Mouse (Mus musculus) neural tube, embryonic 13.5 days (tissue): ENCODE measurements around the gene Clcnka. TPM values are rescaled to one million over a fixed set of nuclear protein-coding genes. Genes with fewer than 3 reads are reported as not detected.
A peak's percentile ranks its signal among the peaks of the same experiment; 100 is the strongest.

Source experiments
- ATAC-seq: fragments of 200-750 bp; cut with Nextera tagmentation; 2 replicates; pipeline ENCODE4 v1.8.0; 2017; ENCODE audit warnings: low read depth, mild to moderate bottlenecking, moderate TSS enrichment, moderate library complexity
- H3K27ac ChIP-seq: fragments of 300-500 bp; sonication (generic); replicated peaks from 2 replicates; pipeline ENCODE4 v1.5.1; 2015; ENCODE audit warnings: moderate library complexity, mild to moderate bottlenecking, inconsistent platforms
- H3K27me3 ChIP-seq: fragments of 300-500 bp; sonication (generic); 2 replicates; pipeline ENCODE4 v1.6.1; 2015; ENCODE audit warnings: mild to moderate bottlenecking, inconsistent platforms
- H3K36me3 ChIP-seq: fragments of 300-500 bp; sonication (generic); 2 replicates; pipeline ENCODE4 v1.6.1; 2015; ENCODE audit warnings: mild to moderate bottlenecking, inconsistent platforms
- H3K4me1 ChIP-seq: fragments of 300-500 bp; sonication (generic); replicated peaks from 2 replicates; pipeline ENCODE4 v1.6.1; 2015; ENCODE audit warnings: inconsistent platforms
- H3K4me2 ChIP-seq: fragments of 300-500 bp; sonication (generic); 2 replicates; pipeline ENCODE4 v1.6.1; 2015; ENCODE audit warnings: inconsistent platforms, mild to moderate bottlenecking, moderate library complexity
- H3K4me3 ChIP-seq: fragments of 300-500 bp; sonication (generic); 2 replicates; pipeline ENCODE4 v1.5.1; 2015; ENCODE audit warnings: mild to moderate bottlenecking, inconsistent platforms
- H3K9ac ChIP-seq: fragments of 300-500 bp; sonication (generic); 2 replicates; pipeline ENCODE4 v1.6.1; 2015; ENCODE audit warnings: moderate library complexity, mild to moderate bottlenecking, inconsistent platforms
- H3K9me3 ChIP-seq: fragments of 300-500 bp; sonication (generic); 2 replicates; pipeline ENCODE4 v1.6.1; 2016; ENCODE audit warnings: inconsistent platforms
- WGBS: fragments of 180-500 bp; shearing (Covaris S2); methylation state at CpG from one replicate; pipeline ENCODE4 v1.1.7; 2015; 5-methylcytosine and 5-hydroxymethylcytosine counted together
- polyA plus RNA-seq: library from polyadenylated mRNA; unstranded; fragments of >200 nt; fragmentation: Nextera tagmentation; extraction: Ambion mirVana; gene quantifications from 2 replicates; pipeline ENCODE4 v1.2.1, GENCODE M21; 2015

Clcnka gene
- polyA plus RNA-seq, 1 experiment from 2014 or later, result not detected

GRCm38 (mm10) chr4:141419398-141420191, 21.1 kb upstream of the Clcnka start:
- WGBS, result 64% methylated on average over 27 of the region's 27 CpGs
- ATAC-seq, result no peak
- no peak overlapping the region for H3K4me2 ChIP-seq
- H3K27me3 ChIP-seq, result peaks cover 9% of the 10 kb centered on the region; the same call in 1 of the 2 replicates
- H3K4me1 ChIP-seq, result peaks cover 5% of the 10 kb centered on the region; the same call in 1 of the 2 replicates
- H3K27ac ChIP-seq, result no peak overlapping the region
- no peak overlapping the region for H3K9ac ChIP-seq
- H3K36me3 ChIP-seq, result no peaks in the 10 kb centered on the region
- no peaks in the 10 kb centered on the region for H3K9me3 ChIP-seq
- H3K4me3 ChIP-seq, result no peak overlapping the region

DNA sequence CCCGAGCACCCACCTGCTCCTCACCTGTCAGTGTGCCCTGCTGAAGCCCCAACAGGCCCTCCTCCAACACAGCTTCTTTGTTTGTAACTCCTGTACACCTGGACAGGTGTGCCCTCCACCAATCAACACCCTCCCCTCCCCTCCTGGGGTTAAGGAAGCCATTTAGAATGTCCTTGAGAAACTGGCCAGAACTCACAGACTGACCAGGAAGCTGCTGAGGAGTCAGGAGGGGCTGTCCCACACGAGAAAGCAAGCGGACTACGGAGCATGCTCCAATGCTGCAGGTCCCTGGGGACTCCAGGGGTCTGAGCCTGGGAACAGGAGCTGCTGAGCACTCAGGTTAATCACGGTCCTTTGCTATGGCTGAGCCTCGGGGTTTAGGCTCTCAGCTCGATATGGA, 17.4 kb upstream of the Clcnka start, which contains the start of gene Clcnkb:
Clcnkb (minus strand) TSS at position 91 of the 400 bp plus-strand sequence.
- Histone ChIP-seq H3K36me3 (no peaks in the 10 kb centered on the region), H3K4me1 (peaks cover 5% of the 10 kb centered on the region; the same call in 1 of the 2 replicates), H3K4me2 (no peak within 1 kb of the TSS), H3K27ac (no peak within 1 kb of the TSS), H3K4me3 (no peak within 1 kb of the TSS), H3K27me3 (0 out of 2 replicates have a peak, but pooled peaks cover 6% of the 10 kb centered on the region), H3K9me3 (no peaks in the 10 kb centered on the region), H3K9ac (no peak within 1 kb of the TSS)
- 59% methylated on average over 7 of the region's 7 CpGs for WGBS
- no peak for ATAC-seq

DNA sequence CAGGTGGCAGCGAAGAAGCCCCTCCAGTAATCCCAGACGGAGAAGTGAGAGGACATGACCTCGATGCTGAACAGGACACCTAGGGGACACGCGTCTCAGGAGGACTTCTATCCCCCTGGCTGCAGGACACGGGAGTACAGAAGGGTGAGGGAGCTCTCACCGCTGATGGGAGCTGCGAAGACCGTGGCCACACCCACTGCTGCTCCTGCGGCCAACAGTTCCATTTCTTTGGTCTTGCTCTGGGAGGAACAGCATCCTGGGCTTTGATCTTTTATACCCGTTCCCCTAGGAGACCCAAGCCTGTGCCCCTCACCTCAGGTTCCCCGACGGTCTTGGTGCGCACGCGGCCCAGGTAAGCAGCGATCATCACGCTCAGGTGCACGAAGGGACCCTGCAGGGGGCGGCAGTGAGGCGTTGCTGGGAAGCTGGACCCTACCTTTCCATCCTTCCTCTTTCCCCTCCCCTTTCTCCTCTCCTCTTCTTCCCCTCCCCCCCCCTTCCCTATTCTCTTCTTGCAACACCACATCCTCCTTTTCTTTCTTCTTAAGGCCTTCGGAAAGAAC, 13.0 kb upstream of the Clcnka start:
- Histone ChIP-seq H3K9ac (no peak overlapping the region), H3K9me3 (no peaks in the 10 kb centered on the region), H3K4me1 (no peaks in the 10 kb centered on the region), H3K27ac (no peak overlapping the region), H3K36me3 (no peaks in the 10 kb centered on the region), H3K27me3 (peaks cover 6% of the 10 kb centered on the region; the same call in 1 of the 2 replicates), H3K4me3 (no peak overlapping the region), H3K4me2 (no peak overlapping the region)
- no peak for ATAC-seq
- WGBS, result 13% methylated on average over 22 of the region's 22 CpGs

- no peak overlapping the region for H3K9ac ChIP-seq
- ATAC-seq, result no peak
- no peak overlapping the region for H3K27ac ChIP-seq
- no peaks in the 10 kb centered on the region for H3K36me3 ChIP-seq
- peaks cover 3% of the 10 kb centered on the region; the same call in 1 of the 2 replicates for H3K4me1 ChIP-seq
- peaks cover 11% of the 10 kb centered on the region; the same call in 1 of the 2 replicates for H3K27me3 ChIP-seq
- no peak overlapping the region for H3K4me2 ChIP-seq
- H3K4me3 ChIP-seq, result no peak overlapping the region
- no peaks in the 10 kb centered on the region for H3K9me3 ChIP-seq
- 91% methylated on average over 3 of the region's 3 CpGs for WGBS
Measured at GRCm38 (mm10) chr4:141408577-141408976, 10.1 kb upstream of the Clcnka start.

DNA sequence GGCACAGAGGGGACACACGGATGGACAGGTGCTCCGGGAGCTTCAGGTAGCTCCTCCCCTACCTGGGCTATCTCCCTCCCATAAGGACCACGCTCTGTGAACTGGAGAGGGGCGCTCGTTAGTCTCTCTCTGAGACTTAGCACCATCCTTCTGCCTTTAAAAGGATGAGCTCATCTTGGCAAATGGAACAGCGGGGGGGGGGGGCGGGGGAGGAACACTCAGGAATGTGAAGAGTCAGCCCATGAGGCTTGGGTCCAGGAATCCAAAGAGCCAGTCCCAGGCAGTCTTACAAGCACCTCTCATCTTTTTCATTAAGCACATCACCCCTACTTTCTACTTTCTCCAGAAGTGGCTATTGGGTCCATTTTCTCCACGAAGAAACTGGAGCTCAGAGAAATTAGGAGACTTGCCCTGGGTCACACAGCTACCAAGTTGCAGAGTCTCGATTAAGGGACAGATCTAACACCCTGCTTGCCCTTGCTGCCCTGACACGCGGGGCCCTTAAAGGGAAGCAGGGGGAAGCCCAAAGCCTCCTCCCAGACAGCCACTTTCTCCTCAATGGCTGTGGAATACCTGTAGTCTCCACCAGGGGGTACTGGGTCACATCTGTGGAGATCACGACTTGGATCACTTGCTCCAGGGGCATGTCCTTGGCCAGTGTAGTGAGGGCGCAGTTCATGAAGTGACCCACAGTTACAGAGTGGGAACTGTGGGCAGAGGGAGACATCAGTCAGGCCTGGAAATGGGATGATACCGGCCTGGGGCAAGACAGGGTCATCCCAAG, 8.2 kb upstream of the Clcnka start:
- peaks cover 3% of the 10 kb centered on the region; the same call in 1 of the 2 replicates for H3K4me1 ChIP-seq

DNA sequence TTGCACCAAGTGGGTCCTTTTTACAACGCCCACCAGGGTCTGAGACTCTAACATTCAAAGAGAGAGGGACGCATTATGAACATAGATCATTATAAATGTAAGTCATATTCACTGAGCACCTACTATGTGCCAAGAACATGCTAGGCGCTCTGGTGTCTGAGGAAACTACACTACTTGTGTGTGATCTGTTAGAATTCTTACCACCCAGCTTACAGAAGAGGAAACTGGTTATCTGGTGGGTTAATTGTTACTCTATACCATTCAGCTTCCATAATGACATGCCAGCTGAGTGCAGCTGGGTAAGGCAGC, 6.7 kb upstream of the Clcnka start:
- no peaks in the 10 kb centered on the region for H3K9me3 ChIP-seq
- H3K4me3 ChIP-seq, result no peak overlapping the region
- H3K36me3 ChIP-seq, result no peaks in the 10 kb centered on the region
- no peak overlapping the region for H3K27ac ChIP-seq
- WGBS, result 88% methylated on average over 3 of the region's 3 CpGs
- no peak overlapping the region for H3K9ac ChIP-seq
- no peak overlapping the region for H3K4me2 ChIP-seq
- H3K27me3 ChIP-seq, result peaks cover 5% of the 10 kb centered on the region; the same call in 1 of the 2 replicates
- peak; percentile 5; the same call in 1 of the 2 replicates for ATAC-seq
- peaks cover 3% of the 10 kb centered on the region; the same call in 1 of the 2 replicates for H3K4me1 ChIP-seq

More for the DNA sequence above, 8.2 kb upstream of the Clcnka start:
- Histone ChIP-seq H3K9ac (no peak overlapping the region), H3K27ac (no peak overlapping the region), H3K9me3 (no peaks in the 10 kb centered on the region), H3K36me3 (no peaks in the 10 kb centered on the region), H3K4me3 (no peak overlapping the region), H3K4me2 (no peak overlapping the region), H3K27me3 (peaks cover 7% of the 10 kb centered on the region; the same call in 1 of the 2 replicates)
- no peak for ATAC-seq
- 51% methylated on average over 14 of the region's 14 CpGs for WGBS

DNA sequence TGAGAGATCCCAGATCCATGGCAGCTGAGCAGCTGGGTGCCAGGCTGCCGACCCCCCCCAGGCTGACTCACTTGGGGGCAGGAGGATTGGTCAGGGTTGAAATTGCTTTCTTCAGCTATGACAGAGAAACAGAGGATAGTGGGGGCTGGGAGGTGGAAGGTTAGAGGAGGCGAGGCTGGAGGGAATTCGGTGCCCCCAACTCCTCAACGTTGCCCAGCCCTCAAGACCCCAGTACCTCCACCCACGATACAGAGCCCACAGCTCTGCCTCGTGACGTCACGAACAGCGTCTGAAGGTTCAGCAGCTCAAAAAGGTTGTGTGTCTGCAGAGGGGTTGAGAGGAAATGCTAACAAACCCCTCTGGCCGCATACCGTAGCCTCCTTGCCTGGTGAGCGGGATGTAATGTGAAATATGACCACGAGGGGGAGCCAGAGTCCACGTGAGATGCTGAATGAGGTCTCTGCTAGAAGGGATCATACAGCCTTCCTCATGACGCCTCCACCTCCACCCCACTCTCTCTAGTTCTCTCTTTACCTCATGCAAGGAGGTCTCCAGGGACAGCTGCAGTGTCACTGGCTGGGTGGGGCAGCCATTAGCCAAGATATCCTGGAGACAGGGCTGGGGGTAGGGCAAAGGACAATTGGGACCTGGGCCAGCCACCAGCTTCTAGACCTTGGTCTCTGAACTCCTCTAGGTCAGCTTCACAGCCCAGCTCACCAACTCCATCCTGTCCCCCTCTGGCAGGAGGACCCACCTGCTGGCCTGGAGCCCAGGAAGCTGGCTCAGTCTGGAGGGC, 6.2 kb upstream of the Clcnka start:
- Histone ChIP-seq H3K4me1 (peaks cover 3% of the 10 kb centered on the region; the same call in 1 of the 2 replicates), H3K9ac (peak overlapping the region; percentile 53; the same call in 1 of the 2 replicates), H3K36me3 (no peaks in the 10 kb centered on the region), H3K27ac (no peak overlapping the region), H3K9me3 (no peaks in the 10 kb centered on the region), H3K27me3 (peaks cover 5% of the 10 kb centered on the region; the same call in 1 of the 2 replicates), H3K4me2 (peak overlapping the region; percentile 36), H3K4me3 (0 out of 2 replicates have a peak overlapping the region, but pooled peaks have one; percentile 2)
- ATAC-seq, result peak; percentile 86
- WGBS, result 16% methylated on average over 15 of the region's 15 CpGs

- no peaks in the 10 kb centered on the region for H3K27me3 ChIP-seq
- no peak overlapping the region for H3K4me3 ChIP-seq
- no peak overlapping the region for H3K9ac ChIP-seq
- no peak overlapping the region for H3K4me2 ChIP-seq
- no peak overlapping the region for H3K27ac ChIP-seq
- no peak for ATAC-seq
- no peaks in the 10 kb centered on the region for H3K9me3 ChIP-seq
- peaks cover 3% of the 10 kb centered on the region; the same call in 1 of the 2 replicates for H3K4me1 ChIP-seq
- H3K36me3 ChIP-seq, result no peaks in the 10 kb centered on the region
- WGBS, result 83% methylated on average over 15 of the region's 15 CpGs
Measured at GRCm38 (mm10) chr4:141400171-141400570, 1.6 kb upstream of the Clcnka start.

DNA sequence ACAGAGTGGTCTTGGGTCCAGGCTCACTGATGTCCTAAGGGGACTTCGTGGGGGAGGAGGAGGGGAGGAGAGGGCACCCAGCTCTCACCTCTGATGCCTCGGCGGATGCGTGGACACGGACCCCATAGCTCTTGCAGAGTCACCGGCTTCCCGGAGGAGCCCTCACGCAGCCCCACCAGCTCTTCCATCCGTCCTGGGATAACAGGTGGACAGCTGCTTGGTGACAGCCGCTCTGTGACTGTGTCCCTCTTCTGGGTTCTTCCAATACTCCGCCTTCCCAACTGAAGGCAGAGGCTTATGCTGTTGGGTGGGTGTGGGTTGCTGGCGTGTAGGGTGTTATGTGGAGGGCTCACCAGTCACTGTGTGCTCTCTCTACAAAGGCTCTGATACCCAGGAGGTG, 663 bp downstream of the Clcnka start:
- no peaks in the 10 kb centered on the region for H3K36me3 ChIP-seq
- H3K27ac ChIP-seq, result no peak overlapping the region
- H3K4me3 ChIP-seq, result no peak overlapping the region
- no peak overlapping the region for H3K4me2 ChIP-seq
- ATAC-seq, result no peak
- H3K27me3 ChIP-seq, result peaks cover 3% of the 10 kb centered on the region; the same call in 1 of the 2 replicates
- no peak overlapping the region for H3K9ac ChIP-seq
- no peaks in the 10 kb centered on the region for H3K9me3 ChIP-seq
- no peaks in the 10 kb centered on the region for H3K4me1 ChIP-seq
- WGBS, result 74% methylated on average over 12 of the region's 12 CpGs

DNA sequence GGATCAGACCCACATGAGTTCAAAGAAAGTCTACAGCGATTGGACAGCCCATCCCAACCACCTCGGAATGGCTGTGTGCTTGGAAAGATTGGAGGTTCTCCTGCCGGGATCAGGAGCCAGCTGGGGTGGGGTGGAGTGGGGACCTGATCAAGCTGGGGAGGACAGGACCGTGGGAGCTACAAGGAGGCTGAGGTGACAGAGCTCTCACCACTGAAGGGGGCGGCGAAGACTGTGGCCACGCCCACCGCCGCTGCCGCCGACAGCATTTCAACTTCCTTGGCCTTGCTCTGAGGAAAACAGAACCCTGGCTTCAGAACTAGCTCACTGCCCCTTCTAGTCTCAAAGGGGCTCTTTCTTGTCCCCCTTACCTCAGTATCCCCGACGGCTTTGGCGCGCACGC, 3.8 kb downstream of the Clcnka start:
- H3K27me3 ChIP-seq, result peaks cover 3% of the 10 kb centered on the region; the same call in 1 of the 2 replicates
- WGBS, result 21% methylated on average over 16 of the region's 16 CpGs
- H3K9me3 ChIP-seq, result no peaks in the 10 kb centered on the region
- no peaks in the 10 kb centered on the region for H3K36me3 ChIP-seq
- no peak overlapping the region for H3K4me3 ChIP-seq
- peak overlapping the region; percentile 22; the same call in 1 of the 2 replicates for H3K4me2 ChIP-seq
- no peak overlapping the region for H3K9ac ChIP-seq
- H3K27ac ChIP-seq, result no peak overlapping the region
- ATAC-seq, result no peak
- H3K4me1 ChIP-seq, result no peaks in the 10 kb centered on the region

GRCm38 (mm10) chr4:141391293-141391692, 7.2 kb downstream of the Clcnka start:
- H3K9ac ChIP-seq, result no peak overlapping the region
- no peaks in the 10 kb centered on the region for H3K36me3 ChIP-seq
- no peak for ATAC-seq
- H3K4me2 ChIP-seq, result no peak overlapping the region
- H3K4me1 ChIP-seq, result no peaks in the 10 kb centered on the region
- 84% methylated on average over 12 of the region's 12 CpGs for WGBS
- no peak overlapping the region for H3K4me3 ChIP-seq
- H3K27me3 ChIP-seq, result peaks cover 3% of the 10 kb centered on the region; the same call in 1 of the 2 replicates
- H3K9me3 ChIP-seq, result no peaks in the 10 kb centered on the region
- H3K27ac ChIP-seq, result no peak overlapping the region
